Mouse (Mus musculus) myocyte (in vitro differentiated cells): ENCODE data around the gene Sash1.

Source experiments
- E2F4 ChIP-seq: IDR thresholded peaks from one replicate; pipeline ENCODE4 v1.6.1; 2011; ENCODE audit warnings: mild to moderate bottlenecking, control low read depth, moderate library complexity; ENCODE audit not compliant: insufficient read depth
- MAX ChIP-seq: IDR thresholded peaks from one replicate; pipeline ENCODE4 v1.6.1; 2011; ENCODE audit warnings: low read depth, mild to moderate bottlenecking, control low read depth
- POLR2A ChIP-seq: IDR thresholded peaks from one replicate; pipeline ENCODE4 v1.6.1; 2011; ENCODE audit warnings: low read depth, mild to moderate bottlenecking, control low read depth, moderate library complexity; ENCODE audit not compliant: insufficient read length
- POLR2AphosphoS2 ChIP-seq: IDR thresholded peaks from one replicate; pipeline ENCODE4 v1.6.1; 2011; ENCODE audit warnings: low read depth, control low read depth; ENCODE audit not compliant: insufficient read length
- TCF3 ChIP-seq: IDR thresholded peaks from one replicate; pipeline ENCODE4 v1.6.1; 2011; ENCODE audit warnings: low read depth, control low read depth; ENCODE audit not compliant: insufficient read length

DNA sequence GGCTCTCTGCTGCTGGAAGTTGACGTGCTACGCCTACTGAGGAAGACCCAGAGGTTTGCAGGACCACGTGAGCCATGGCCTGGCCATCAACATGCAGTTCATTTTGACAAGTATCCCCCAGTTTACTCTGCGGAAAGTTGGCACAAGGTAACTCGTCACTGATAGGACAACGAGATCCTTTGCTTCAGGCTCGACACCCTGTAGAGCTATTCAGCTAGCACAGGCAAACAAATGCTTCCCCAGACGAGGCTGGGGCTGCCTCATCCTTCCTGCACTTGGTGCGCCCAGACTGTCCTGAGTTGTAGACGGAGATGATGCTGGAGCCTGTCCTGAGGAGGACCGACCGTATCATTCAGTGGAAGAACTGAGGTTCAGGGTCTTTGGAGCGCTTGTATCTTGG, 166.5 kb downstream of the Sash1 start:
- no peak for TF ChIP-seq TCF3
- TF ChIP-seq POLR2A: no peak
- TF ChIP-seq E2F4: no peak
- TF ChIP-seq POLR2AphosphoS2: no peak
- TF ChIP-seq MAX: no peak
